ENCODE assay signal across 14 mouse cellular contexts in the genomic region with DNA sequence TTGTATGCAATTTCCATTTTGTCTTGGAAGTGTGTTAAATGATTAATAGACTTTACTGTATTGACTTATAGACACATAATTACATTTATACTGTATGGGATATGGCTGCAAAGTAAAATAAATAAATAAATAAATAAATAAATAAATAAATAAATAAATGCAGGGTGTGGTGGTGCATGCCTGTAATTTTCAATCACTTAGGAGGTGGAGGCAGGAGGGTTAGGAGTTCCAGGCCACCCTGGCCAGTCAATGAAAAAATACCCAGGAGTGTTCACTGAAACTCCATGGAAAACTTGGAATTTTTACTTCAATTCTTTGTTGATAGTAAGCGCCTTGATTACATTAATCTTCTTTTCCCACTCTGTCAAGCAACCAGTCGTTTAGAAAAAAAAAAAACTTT. TPM values are rescaled to one million over a fixed set of nuclear protein-coding genes. Genes with fewer than 3 reads are reported as not detected.
DNase-seq lines count a peak whose midpoint lies in the region; ATAC-seq lines count a peak whose summit lies in the region.
"Had no signal": no experiment of that assay in that cellular context is flagged by ENCODE, and none has a peak within 500 bp of the region (broad histone marks: within the 10 kb centered on the region; RNA-seq: fewer than 3 reads in every experiment).

No protein-coding gene starts in this region.

- H3K4me3 ChIP-seq in kidney, embryonic 14.5 days (ENCODE audit: low read length), result peak overlapping the region; percentile 51
- H3K4me3 ChIP-seq in embryonic facial prominence, embryonic 12.5 days, result peak overlapping the region; percentile 42; the same call in 1 of the 2 replicates
- H3K4me3 ChIP-seq in limb, embryonic 15.5 days, result peak overlapping the region; percentile 51

- 0 out of 2 replicates have a peak, but pooled peaks cover 3% of the 10 kb centered on the region for H3K4me1 ChIP-seq in kidney, embryonic 14.5 days (ENCODE audit: control insufficient read depth, insufficient read depth, low read length)
- no peaks in the 10 kb centered on the region for H3K4me1 ChIP-seq in embryonic facial prominence, embryonic 12.5 days
- H3K4me1 ChIP-seq in limb, embryonic 15.5 days, result peaks cover 18% of the 10 kb centered on the region

- no peak overlapping the region for H3K27ac ChIP-seq in kidney, embryonic 14.5 days (ENCODE audit: low read depth, low read length)
- H3K27ac ChIP-seq in embryonic facial prominence, embryonic 12.5 days, result no peak overlapping the region
- no peak overlapping the region for H3K27ac ChIP-seq in limb, embryonic 15.5 days
- H3K27ac ChIP-seq: neural tube, embryonic 12.5 days had no signal

- H3K9ac ChIP-seq in kidney, embryonic 14.5 days (ENCODE audit: low read depth, low read length), result 0 out of 2 replicates have a peak overlapping the region, but pooled peaks have one; percentile 52
- no peak overlapping the region for H3K9ac ChIP-seq in embryonic facial prominence, embryonic 12.5 days
- H3K9ac ChIP-seq in limb, embryonic 15.5 days, result no peak overlapping the region

- no peaks in the 10 kb centered on the region for H3K36me3 ChIP-seq in kidney, embryonic 14.5 days (ENCODE audit: control insufficient read depth, insufficient read depth, low read length)
- no peaks in the 10 kb centered on the region for H3K36me3 ChIP-seq in embryonic facial prominence, embryonic 12.5 days
- no peaks in the 10 kb centered on the region for H3K36me3 ChIP-seq in limb, embryonic 15.5 days
- H3K36me3 ChIP-seq: neural tube, embryonic 12.5 days had no signal

- 0 out of 2 replicates have a peak, but pooled peaks have one; percentile 26 for ATAC-seq in kidney, embryonic 14.5 days (ENCODE audit: low FRiP score, low TSS enrichment)
- no peak for ATAC-seq in embryonic facial prominence, embryonic 12.5 days (ENCODE audit: insufficient number of reproducible peaks, insufficient read depth, low FRiP score, low TSS enrichment)
- no peak for ATAC-seq in limb, embryonic 15.5 days (ENCODE audit: insufficient number of reproducible peaks, low FRiP score, low TSS enrichment, low read depth)

- no peaks in the 10 kb centered on the region for H3K9me3 ChIP-seq in kidney, embryonic 14.5 days (ENCODE audit: control insufficient read depth, low read length)
- no peaks in the 10 kb centered on the region for H3K9me3 ChIP-seq in embryonic facial prominence, embryonic 12.5 days
- no peaks in the 10 kb centered on the region for H3K9me3 ChIP-seq in limb, embryonic 15.5 days
- H3K9me3 ChIP-seq: neural tube, embryonic 12.5 days had no signal

- peak overlapping the region; percentile 72 for H3K4me2 ChIP-seq in kidney, embryonic 14.5 days (replicated peaks; ENCODE audit: low read depth, low read length)
- peak overlapping the region; percentile 61 for H3K4me2 ChIP-seq in embryonic facial prominence, embryonic 12.5 days (replicated peaks)
- peak overlapping the region; percentile 73 for H3K4me2 ChIP-seq in limb, embryonic 15.5 days

- DNase-seq in kidney, postnatal 10 days, result no peak
- DNase-seq in 3T3-L1 (ENCODE audit: low read depth, low spot score), result peak; percentile 15
- DNase-seq in right cerebral cortex, postnatal 14 days, result no peak
- DNase-seq in frontal cortex, postnatal 36 days (ENCODE audit: low spot score in 2 of 2), result no peak
- DNase-seq in left cerebral cortex, adult 18-20 months (ENCODE audit: low spot score in 2 of 2), result no peak
- DNase-seq: cerebellum, adult 2 months; spleen, adult 18-20 months had no signal

- 66% methylated on average over 2 of the region's 2 CpGs for WGBS in kidney, embryonic 14.5 days
- 73% methylated on average over 2 of the region's 2 CpGs for WGBS in embryonic facial prominence, embryonic 12.5 days
- WGBS in limb, embryonic 15.5 days, result 64% methylated on average over 2 of the region's 2 CpGs

- no peaks in the 10 kb centered on the region for H3K27me3 ChIP-seq in kidney, embryonic 14.5 days (ENCODE audit: control insufficient read depth, insufficient read depth, low read length)
- H3K27me3 ChIP-seq in embryonic facial prominence, embryonic 12.5 days, result no peaks in the 10 kb centered on the region
- no peaks in the 10 kb centered on the region for H3K27me3 ChIP-seq in limb, embryonic 15.5 days
- H3K27me3 ChIP-seq: neural tube, embryonic 12.5 days had no signal

RNA-seq across cellular contexts. Expression of gene Gng11, which starts 1.1 kb away (rescaled TPM):
- 71.7 and 96.9 TPM in 2 replicates for polyA plus RNA-seq in kidney, embryonic 14.5 days (2014; fragmentation: Nextera tagmentation; extraction: Ambion mirVana)
- 63.7 and 67.5 TPM in 2 replicates for polyA plus RNA-seq in embryonic facial prominence, embryonic 12.5 days (2016; fragmentation: Nextera tagmentation; extraction: Ambion mirVana)
- polyA plus RNA-seq in limb, embryonic 15.5 days (2015; fragmentation: Nextera tagmentation; extraction: Ambion mirVana), result 86.6 and 96.0 TPM in 2 replicates
- 10 to 100 TPM; 10.9 to 11.4 TPM for total RNA-seq in left cerebral cortex, adult 18-20 months (2021)

RNA-seq across cellular contexts. Expression of gene Gngt1, which starts 11.2 kb away (rescaled TPM):
- not detected in 2 replicates for polyA plus RNA-seq in kidney, embryonic 14.5 days (2014; fragmentation: Nextera tagmentation; extraction: Ambion mirVana)
- polyA plus RNA-seq in embryonic facial prominence, embryonic 12.5 days (2016; fragmentation: Nextera tagmentation; extraction: Ambion mirVana), result not detected in 2 replicates
- polyA plus RNA-seq in limb, embryonic 15.5 days (2015; fragmentation: Nextera tagmentation; extraction: Ambion mirVana), result not detected in 2 replicates
- not detected for total RNA-seq in left cerebral cortex, adult 18-20 months (2021)
- total RNA-seq: ES-E14; left cerebral cortex, postnatal 14 days had no signal
- polyA plus RNA-seq: cerebellum, adult 2 months; gonadal fat pad, adult 2 months; neural tube, embryonic 12.5 days had no signal

RNA-seq across cellular contexts. Expression of gene Tfpi2, which starts 16.1 kb away (rescaled TPM):
- polyA plus RNA-seq in kidney, embryonic 14.5 days (2014; fragmentation: Nextera tagmentation; extraction: Ambion mirVana), result 0.83 and 2.1 TPM in 2 replicates
- 0.48 and 0.92 TPM in 2 replicates for polyA plus RNA-seq in embryonic facial prominence, embryonic 12.5 days (2016; fragmentation: Nextera tagmentation; extraction: Ambion mirVana)
- 2.5 and 4.6 TPM in 2 replicates for polyA plus RNA-seq in limb, embryonic 15.5 days (2015; fragmentation: Nextera tagmentation; extraction: Ambion mirVana)
- not detected for total RNA-seq in left cerebral cortex, adult 18-20 months (2021)
